Mouse (Mus musculus) ovary, postnatal 10 days (tissue): ENCODE measurements around the gene Olfr71.

Experiments used
- DNase-seq: peaks from one replicate; pipeline ENCODE4 v3.0.0; 2022; ENCODE audit warnings: low spot score

Gene Olfr71

DNA sequence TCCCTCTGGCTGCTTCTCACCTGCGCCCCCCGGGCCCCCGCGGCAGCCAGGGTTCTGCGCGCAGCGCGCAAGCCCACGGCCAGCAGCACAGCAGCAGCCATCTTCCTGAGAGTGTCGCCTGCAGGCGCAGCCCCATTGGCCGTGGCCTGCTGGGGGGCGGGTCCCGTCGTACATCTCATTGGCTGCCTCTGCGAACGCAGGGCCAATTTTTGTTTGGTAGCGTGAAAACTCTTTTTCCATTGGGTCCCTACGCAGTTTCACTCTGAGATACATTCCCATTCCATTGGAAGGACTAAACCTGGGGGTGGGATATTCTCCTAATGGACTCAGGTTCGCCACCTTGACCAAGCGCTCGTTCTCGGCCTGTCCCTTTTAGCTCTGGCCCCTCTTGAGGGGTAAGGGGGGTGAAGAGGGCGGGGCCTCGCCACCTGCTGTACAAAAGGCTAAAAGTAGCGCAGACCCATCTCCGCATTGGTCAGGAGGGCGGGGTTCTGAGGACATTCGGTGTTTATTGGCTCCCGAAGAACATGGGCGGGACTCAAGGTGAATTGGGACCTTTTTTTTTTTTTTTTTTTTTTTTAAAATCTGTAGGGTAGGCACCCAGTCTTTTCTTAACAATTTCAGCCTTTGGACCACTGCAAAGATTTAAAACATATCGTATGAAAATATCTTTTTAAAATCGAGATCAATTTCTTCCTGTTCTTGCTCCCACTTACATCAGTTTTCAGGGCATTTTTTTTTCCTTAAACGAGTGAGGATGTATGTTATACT, 53.5 kb downstream of the Olfr71 start, which contains the start of gene Hint2:
Hint2 (minus strand) TSS at position 128 of the 771 bp plus-strand sequence.
- DNase-seq, result peak; percentile 75

DNA sequence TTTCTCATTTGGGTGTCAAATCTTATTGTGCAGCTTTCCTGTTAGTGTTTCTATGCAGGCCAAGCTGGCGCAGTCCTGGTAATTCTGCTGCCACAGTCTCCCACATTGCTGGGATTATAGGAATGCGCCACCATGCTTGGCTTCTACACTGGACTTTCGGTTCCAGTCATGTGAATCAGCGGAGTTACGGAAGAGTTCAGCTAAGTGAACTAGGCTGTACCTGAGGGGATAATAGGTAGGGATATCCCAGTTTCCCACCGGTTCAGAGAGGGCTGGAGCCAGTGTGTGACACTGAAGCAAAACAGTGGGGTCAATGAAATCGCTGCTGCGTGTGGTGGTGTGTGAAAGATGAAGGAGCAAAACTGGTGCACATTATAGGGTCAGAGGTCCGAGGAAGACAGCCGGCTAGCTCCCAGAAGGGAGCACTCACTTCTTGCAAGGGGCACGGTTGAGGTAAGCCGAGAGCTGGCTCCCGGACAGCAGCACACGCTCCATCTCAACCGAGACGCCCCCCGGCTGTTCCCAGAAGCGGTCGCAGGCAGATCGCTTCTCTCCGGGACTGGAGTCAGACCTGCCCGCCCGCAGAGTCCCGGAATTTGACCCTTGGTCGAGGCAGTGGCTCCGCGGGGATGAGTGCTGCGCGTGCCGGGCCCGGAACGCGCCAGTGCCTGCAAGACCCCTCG, 54.3 kb downstream of the Olfr71 start:
- no peak for DNase-seq
